Mouse (Mus musculus): ENCODE results near the gene Slc1a6. TPM values are rescaled to one million over a fixed set of nuclear protein-coding genes. Genes with fewer than 3 reads are reported as not detected.

The Slc1a6 gene
- polyA plus RNA-seq (2015; fragmentation: Nextera tagmentation; extraction: Ambion mirVana), result 0.97 and 1.2 TPM in 2 replicates

DNA sequence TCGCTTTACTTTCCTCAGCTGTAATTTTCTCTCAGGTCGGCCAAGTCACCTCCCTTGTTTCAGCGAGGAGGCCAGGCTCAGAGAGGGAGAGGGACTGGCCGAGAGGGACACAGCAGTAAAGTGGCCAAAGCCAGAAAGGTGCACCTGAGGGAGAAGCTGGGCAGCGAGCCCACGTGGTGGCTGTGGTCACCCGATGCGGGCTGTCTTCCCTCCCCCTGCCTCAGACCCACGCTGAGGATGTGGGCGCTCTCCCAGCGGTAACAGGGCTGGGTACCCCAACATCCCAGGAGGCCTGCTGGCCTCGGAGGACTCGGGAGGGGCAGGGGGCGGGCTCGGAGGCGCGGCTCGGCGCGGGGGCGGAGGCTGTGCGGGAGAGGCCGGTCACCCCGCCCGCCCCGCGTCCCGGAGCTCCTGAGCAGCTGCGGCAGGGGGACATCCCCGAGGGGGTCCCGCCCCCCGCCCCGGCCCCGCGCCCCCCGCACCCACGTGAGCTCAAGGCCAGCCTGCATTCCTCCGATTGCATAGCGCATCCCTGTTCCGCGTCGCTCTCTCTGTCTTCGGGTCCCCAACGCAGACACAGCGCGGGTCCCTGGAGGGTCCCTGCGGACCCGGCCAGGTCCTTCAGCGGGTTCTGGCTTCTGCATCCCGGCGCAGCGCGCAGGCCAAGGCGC, at the start of gene Slc1a6:
Slc1a6 (plus strand) TSS at position 516 of the 671 bp plus-strand sequence.
- H3K9me3 ChIP-seq, result no peaks in the 10 kb centered on the region
- peak within 1 kb of the TSS; percentile 98 for H3K4me2 ChIP-seq
- peaks cover 34% of the 10 kb centered on the region for H3K27me3 ChIP-seq (replicated peaks)
- no peak for ATAC-seq (ENCODE audit: extremely low read depth, insufficient number of reproducible peaks, low FRiP score, low TSS enrichment)
- H3K4me3 ChIP-seq, result peak within 1 kb of the TSS; percentile 63
- H3K4me1 ChIP-seq, result peaks cover 13% of the 10 kb centered on the region
- no peaks in the 10 kb centered on the region for H3K36me3 ChIP-seq
- WGBS, result under 1% methylated on average over 37 of the region's 54 CpGs
- peak within 1 kb of the TSS; percentile 78 for H3K9ac ChIP-seq
- no peak within 1 kb of the TSS for H3K27ac ChIP-seq (replicated peaks)

DNA sequence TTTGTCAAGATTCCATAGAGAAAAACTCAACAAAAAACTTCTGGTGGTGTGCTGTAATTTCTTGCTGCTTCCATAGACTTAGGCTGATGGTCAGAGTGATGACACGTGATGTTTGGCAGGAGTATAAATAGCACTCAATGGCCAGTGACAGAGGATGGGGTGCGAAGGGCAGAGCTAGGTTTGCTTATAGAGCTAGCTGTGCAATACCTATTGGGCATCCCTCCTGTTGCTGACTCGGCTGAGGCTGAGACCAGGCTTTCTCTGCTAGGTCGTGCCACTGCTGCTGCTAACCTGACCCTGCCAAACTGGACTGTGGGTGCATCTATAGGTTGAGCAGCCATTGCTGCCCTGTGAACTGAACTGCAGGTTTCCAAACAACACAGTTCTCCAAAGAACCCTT, 40.5 kb upstream of the Slc1a6 start:
- WGBS, result 45% methylated on average over 4 of the region's 4 CpGs
- Histone ChIP-seq H3K27ac (replicated peaks) (no peak overlapping the region), H3K4me1 (no peaks in the 10 kb centered on the region), H3K4me3 (no peak overlapping the region), H3K27me3 (replicated peaks) (no peaks in the 10 kb centered on the region), H3K9ac (no peak overlapping the region), H3K9me3 (no peaks in the 10 kb centered on the region), H3K36me3 (no peaks in the 10 kb centered on the region), H3K4me2 (no peak overlapping the region)
- no peak for ATAC-seq (ENCODE audit: extremely low read depth, insufficient number of reproducible peaks, low FRiP score, low TSS enrichment)

DNA sequence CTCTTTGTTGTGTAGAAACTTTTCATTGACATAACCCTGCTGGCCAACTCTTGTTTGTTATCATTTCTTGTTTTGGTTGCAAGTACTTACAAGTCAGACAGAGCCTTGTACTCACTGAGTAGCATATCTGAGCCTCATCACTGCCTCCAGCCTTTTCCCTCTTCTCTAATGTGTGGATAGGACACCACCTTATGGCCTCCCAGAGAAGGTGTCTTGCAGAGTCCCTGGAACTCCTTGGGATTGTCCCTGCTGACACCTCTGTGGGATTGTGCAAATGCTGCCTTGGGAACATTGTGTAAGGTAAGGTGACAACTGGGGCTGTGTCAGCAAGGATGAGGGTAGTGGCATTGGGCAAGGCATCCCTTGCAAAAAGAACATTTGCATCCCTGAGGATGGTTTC, 36.6 kb upstream of the Slc1a6 start:
- Histone ChIP-seq H3K4me2 (no peak overlapping the region), H3K9ac (no peak overlapping the region), H3K4me3 (no peak overlapping the region), H3K27me3 (replicated peaks) (peaks cover 28% of the 10 kb centered on the region), H3K27ac (replicated peaks) (no peak overlapping the region), H3K9me3 (no peaks in the 10 kb centered on the region), H3K4me1 (peaks cover 7% of the 10 kb centered on the region), H3K36me3 (no peaks in the 10 kb centered on the region)
- ATAC-seq (ENCODE audit: extremely low read depth, insufficient number of reproducible peaks, low FRiP score, low TSS enrichment), result no peak

DNA sequence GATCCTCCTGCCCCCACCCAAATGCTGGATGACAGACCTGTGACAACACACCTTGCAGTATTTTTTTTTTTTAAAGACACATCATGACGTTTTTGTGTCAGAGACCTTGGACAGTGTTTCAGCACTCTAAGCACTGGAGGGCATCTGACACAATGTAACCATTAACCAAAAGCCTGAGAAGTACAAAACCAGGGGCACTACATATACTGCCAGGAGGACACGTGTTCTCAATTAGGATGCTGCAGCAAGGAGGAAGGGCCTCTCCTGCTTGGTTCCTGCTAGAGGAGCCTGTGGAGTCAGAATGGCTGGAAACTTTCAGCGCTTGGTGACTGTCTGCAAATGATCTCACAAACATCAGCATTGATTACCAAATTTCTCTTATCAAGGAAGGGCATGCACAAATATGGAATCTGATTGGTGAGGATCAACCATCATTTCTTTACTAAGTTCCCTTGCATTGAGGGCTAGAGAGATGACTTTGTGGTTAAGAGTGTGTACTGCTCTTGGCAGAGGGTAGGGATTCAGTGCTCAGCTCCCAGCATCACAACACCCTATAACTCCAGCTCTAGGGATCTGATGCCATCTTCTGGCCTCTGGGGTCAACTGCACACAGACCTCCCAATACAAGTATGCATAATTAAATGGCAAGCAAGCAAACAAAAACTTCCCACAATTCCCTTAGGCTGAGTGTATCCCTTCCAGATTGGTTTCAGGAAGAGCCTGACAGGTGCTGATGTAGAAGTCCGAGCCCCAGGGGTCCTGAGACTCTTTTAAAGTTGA, 34.7 kb upstream of the Slc1a6 start:
- no peak for ATAC-seq (ENCODE audit: extremely low read depth, insufficient number of reproducible peaks, low FRiP score, low TSS enrichment)
- H3K4me1 ChIP-seq, result peaks cover 7% of the 10 kb centered on the region
- no peaks in the 10 kb centered on the region for H3K36me3 ChIP-seq
- 53% methylated on average over 4 of the region's 4 CpGs for WGBS
- H3K27ac ChIP-seq (replicated peaks), result no peak overlapping the region
- H3K4me3 ChIP-seq, result no peak overlapping the region
- H3K9ac ChIP-seq, result no peak overlapping the region
- peaks cover 43% of the 10 kb centered on the region for H3K27me3 ChIP-seq (replicated peaks)
- H3K9me3 ChIP-seq, result no peaks in the 10 kb centered on the region
- H3K4me2 ChIP-seq, result no peak overlapping the region

DNA sequence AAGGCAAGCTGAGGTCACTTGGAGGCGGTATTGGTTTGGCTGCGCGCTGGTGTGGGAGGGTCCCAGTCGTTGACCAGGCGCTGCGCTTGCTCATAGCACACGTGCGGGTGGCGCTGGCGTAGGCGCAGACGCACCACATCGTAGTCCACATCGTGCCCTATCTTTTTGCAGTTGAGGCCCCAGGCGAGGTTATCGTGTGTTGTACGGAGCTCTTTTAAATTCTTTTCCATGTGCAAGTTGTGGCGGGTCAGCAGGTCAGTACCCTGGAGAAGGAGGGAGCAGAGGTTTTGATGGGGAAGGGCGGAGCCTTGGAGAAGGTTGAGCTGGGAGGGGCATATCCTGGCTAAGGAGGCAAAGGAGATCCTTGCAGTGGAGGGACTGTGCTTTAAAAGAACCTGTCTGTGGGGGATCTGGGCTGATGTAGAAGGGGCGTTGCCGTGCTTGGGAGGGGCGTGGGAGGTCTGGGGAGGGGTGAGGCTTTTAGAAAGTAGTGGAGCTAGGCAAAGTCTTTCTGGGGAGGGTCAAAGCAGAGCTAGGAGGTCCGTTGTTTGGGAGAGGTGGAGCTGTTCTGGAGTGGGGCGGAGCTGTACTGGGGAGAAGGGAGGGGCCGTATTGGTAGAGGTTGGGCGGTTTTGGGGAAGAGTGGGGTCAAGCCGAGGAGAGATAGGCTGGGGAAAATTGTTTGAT, 33.1 kb upstream of the Slc1a6 start:
- no peak for ATAC-seq (ENCODE audit: extremely low read depth, insufficient number of reproducible peaks, low FRiP score, low TSS enrichment)
- no peaks in the 10 kb centered on the region for H3K9me3 ChIP-seq
- peaks cover 11% of the 10 kb centered on the region for H3K4me1 ChIP-seq
- under 1% methylated on average over 27 of the region's 27 CpGs for WGBS
- H3K9ac ChIP-seq, result peak overlapping the region; percentile 48; the same call in 1 of the 2 replicates
- no peak overlapping the region for H3K27ac ChIP-seq (replicated peaks)
- peaks cover 57% of the 10 kb centered on the region for H3K27me3 ChIP-seq (replicated peaks)
- H3K36me3 ChIP-seq, result no peaks in the 10 kb centered on the region
- peak overlapping the region; percentile 43 for H3K4me3 ChIP-seq
- peak overlapping the region; percentile 69 for H3K4me2 ChIP-seq

DNA sequence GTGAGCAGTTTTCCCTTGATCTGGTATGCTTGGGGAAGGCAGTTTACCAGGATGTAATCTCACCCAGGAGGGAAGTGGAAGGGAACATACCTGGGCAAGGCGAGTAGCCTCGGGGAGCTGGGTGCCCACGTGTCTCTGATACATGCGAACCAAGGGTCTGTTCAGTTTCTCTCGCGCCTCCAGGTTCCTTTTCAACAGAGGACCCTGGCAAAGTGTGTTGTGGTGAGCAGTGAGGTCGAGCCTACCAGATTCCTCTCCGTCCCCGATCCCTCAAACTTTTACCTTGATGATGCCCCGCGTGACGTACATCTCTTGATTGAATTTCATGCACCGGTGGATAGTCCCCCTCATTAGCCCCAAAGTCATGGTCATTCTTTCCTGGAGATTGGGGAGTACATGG, 32.1 kb upstream of the Slc1a6 start:
- Histone ChIP-seq H3K4me3 (no peak overlapping the region), H3K9ac (no peak overlapping the region), H3K9me3 (no peaks in the 10 kb centered on the region), H3K27ac (replicated peaks) (no peak overlapping the region), H3K4me1 (peaks cover 12% of the 10 kb centered on the region), H3K27me3 (replicated peaks) (peaks cover 67% of the 10 kb centered on the region), H3K4me2 (0 out of 2 replicates have a peak overlapping the region, but pooled peaks have one; percentile 69), H3K36me3 (no peaks in the 10 kb centered on the region)
- no peak for ATAC-seq (ENCODE audit: extremely low read depth, insufficient number of reproducible peaks, low FRiP score, low TSS enrichment)
- 69% methylated on average over 13 of the region's 13 CpGs for WGBS

DNA sequence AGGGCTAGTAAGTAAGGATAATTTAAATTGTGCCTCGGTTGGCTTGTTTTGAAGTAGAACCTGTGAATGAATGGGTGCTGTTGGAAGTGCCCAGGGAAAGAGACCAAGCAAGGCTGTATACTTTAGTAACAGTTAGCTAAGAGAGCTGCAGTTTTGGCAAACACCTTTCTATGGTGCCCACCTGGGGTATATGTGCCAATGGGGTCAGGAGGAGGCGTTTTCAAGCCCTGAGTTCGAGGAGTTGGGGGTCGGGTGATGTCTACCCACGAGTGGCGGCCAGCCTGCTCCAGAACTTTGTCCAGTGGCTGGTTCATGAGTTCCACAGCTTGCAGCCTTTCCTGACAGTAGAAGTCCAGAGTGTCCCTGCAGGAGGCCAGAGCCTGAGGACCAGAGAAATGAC, 31.4 kb upstream of the Slc1a6 start:
- Histone ChIP-seq H3K27ac (replicated peaks) (no peak overlapping the region), H3K27me3 (replicated peaks) (peaks cover 68% of the 10 kb centered on the region), H3K4me3 (no peak overlapping the region), H3K36me3 (no peaks in the 10 kb centered on the region), H3K9ac (no peak overlapping the region), H3K4me1 (peaks cover 12% of the 10 kb centered on the region), H3K9me3 (no peaks in the 10 kb centered on the region), H3K4me2 (no peak overlapping the region)
- no peak for ATAC-seq (ENCODE audit: extremely low read depth, insufficient number of reproducible peaks, low FRiP score, low TSS enrichment)
- WGBS, result 75% methylated on average over 6 of the region's 6 CpGs

DNA sequence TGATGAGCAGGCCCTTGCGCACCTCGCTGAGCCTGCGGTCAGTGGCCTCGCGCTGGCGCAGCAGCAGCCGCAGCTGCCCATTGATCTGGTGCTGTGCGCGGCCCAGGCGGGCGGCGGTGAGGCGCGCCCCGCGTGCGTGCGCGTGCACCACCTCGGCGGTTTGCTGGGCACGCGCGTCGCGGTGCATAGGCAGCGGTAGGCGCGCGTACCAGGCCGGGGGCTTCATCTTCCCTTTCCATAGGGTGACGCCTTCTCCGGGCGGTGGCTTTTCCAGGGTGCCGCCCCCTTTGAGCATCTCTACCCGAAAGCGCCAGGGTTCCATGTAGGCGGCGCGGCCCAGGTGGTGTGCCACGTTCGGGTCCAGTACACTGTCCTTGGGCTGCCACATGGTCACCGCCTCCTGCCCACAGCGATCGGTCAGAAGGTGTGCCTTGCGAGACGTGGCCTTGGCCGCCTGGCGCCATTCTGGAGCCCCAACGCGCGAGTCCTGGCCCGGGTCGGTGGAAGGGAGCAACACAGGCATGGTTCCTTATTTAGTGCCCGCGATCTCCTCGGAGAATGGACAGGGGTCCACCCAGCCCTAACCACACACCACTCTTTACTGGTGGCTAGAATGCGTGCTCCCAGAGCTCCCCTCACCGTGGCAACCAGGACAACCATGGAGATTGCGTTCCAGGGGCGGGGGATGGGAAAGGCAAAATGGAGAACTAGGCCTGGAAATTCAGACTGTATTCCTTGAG, 27.7 kb upstream of the Slc1a6 start, which contains the start of gene Ccdc105:
Ccdc105 (minus strand) TSS at position 614 of the 740 bp plus-strand sequence.
- H3K9me3 ChIP-seq, result no peaks in the 10 kb centered on the region
- H3K27me3 ChIP-seq (replicated peaks), result peaks cover 59% of the 10 kb centered on the region
- 0 out of 2 replicates have a peak, but pooled peaks have one; percentile 32 for ATAC-seq (ENCODE audit: extremely low read depth, insufficient number of reproducible peaks, low FRiP score, low TSS enrichment)
- H3K9ac ChIP-seq, result peak within 1 kb of the TSS; percentile 81
- 1% methylated on average over 61 of the region's 61 CpGs for WGBS
- peak within 1 kb of the TSS; percentile 65 for H3K4me3 ChIP-seq
- H3K4me2 ChIP-seq, result peak within 1 kb of the TSS; percentile 90
- H3K27ac ChIP-seq (replicated peaks), result 0 out of 2 replicates have a peak within 1 kb of the TSS, but pooled peaks have one; percentile 28
- peaks cover 6% of the 10 kb centered on the region for H3K4me1 ChIP-seq
- H3K36me3 ChIP-seq, result no peaks in the 10 kb centered on the region

DNA sequence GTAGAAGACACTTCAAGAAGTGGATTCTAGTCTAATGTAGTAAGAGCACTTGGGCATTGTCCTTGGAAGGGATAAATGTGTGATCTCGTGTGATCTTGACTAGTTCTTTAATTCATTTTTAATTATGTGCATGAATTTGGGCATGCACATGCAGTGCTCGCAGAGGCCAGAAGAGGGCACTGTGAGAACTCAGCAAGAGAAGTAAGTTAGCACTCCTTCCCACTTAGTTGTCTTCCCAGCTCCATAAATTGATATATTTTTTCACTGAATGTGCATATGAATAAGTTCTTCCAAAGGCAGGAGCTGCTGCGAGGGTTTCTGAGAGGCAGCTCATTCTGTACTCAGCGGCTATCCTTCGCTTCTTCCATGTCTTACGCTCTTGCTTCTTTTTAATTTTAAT, 24.3 kb upstream of the Slc1a6 start:
- Histone ChIP-seq H3K4me1 (peaks cover 6% of the 10 kb centered on the region), H3K4me2 (no peak overlapping the region), H3K36me3 (no peaks in the 10 kb centered on the region), H3K9ac (no peak overlapping the region), H3K4me3 (no peak overlapping the region), H3K27me3 (replicated peaks) (peaks cover 28% of the 10 kb centered on the region), H3K9me3 (no peaks in the 10 kb centered on the region), H3K27ac (replicated peaks) (no peak overlapping the region)
- WGBS, result 37% methylated on average over 6 of the region's 6 CpGs
- no peak for ATAC-seq (ENCODE audit: extremely low read depth, insufficient number of reproducible peaks, low FRiP score, low TSS enrichment)

DNA sequence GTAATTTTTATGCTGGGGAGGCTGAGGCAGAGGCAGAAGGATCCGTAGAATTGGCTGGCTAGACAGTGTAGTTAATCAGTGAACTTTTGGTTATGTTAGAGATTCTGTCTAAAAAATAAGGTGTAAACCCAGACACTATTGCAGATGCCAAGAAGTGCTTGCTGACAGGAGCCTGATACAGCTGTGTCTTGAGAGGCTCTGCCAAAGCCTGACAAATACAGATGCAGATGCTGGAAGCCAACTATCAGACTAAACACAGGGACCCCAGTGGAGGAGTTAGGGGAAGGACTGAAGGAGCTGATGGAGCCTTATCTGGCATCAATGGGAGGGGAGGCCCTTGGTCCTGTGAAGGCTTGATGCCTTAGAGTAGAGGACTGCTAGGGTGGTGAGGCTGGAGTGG, 14.7 kb upstream of the Slc1a6 start:
- Histone ChIP-seq H3K4me1 (no peaks in the 10 kb centered on the region), H3K9me3 (peaks cover 9% of the 10 kb centered on the region; the same call in 1 of the 2 replicates), H3K27me3 (replicated peaks) (no peaks in the 10 kb centered on the region), H3K36me3 (no peaks in the 10 kb centered on the region), H3K4me2 (no peak overlapping the region), H3K27ac (replicated peaks) (no peak overlapping the region), H3K4me3 (no peak overlapping the region), H3K9ac (no peak overlapping the region)
- no peak for ATAC-seq (ENCODE audit: extremely low read depth, insufficient number of reproducible peaks, low FRiP score, low TSS enrichment)
- 54% methylated on average over 1 of the region's 1 CpGs for WGBS

DNA sequence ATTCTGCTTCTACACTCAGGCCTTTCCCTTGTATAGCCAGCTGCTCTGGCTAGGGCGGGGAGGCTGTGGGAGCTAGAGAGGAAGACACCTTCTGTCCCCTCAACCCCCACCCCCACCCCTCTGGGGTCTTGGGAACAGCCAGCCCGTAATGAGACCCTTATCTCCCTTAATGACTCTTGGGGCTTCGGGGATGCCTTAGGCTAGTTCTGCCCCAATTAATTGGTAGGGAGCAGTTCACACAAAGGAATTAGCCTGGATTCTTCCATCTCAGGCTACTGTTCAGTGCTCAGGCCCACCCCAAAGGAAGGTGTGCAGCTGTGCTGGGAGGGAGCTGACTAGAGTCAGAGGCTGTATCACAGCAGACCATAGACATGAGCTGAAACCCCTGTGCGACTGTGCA, 4.5 kb upstream of the Slc1a6 start:
- Histone ChIP-seq H3K4me3 (no peak overlapping the region), H3K4me1 (peaks cover 13% of the 10 kb centered on the region), H3K4me2 (no peak overlapping the region), H3K36me3 (no peaks in the 10 kb centered on the region), H3K9me3 (no peaks in the 10 kb centered on the region), H3K9ac (no peak overlapping the region), H3K27ac (replicated peaks) (no peak overlapping the region), H3K27me3 (replicated peaks) (peaks cover 21% of the 10 kb centered on the region)
- 50% methylated on average over 4 of the region's 4 CpGs for WGBS
- ATAC-seq (ENCODE audit: extremely low read depth, insufficient number of reproducible peaks, low FRiP score, low TSS enrichment), result no peak

Measured in heart, embryonic 13.5 days (tissue).